Mouse (Mus musculus) brain, embryonic 14.5 days (tissue): ENCODE results near the gene Ppp2r1b.

ENCODE experiments used
- CTCF ChIP-seq: fragments of 200-500 bp; IDR thresholded peaks from 2 replicates; pipeline ENCODE4 v1.5.1; 2012; ENCODE audit warnings: inconsistent platforms, mild to moderate bottlenecking, moderate library complexity, borderline replicate concordance; ENCODE audit not compliant: insufficient read depth, insufficient read length; ENCODE audit errors: extremely low read depth
- POLR2A ChIP-seq: fragments of 200-500 bp; IDR thresholded peaks from 2 replicates; pipeline ENCODE4 v1.6.1; 2012; ENCODE audit warnings: mild to moderate bottlenecking, inconsistent platforms, borderline replicate concordance; ENCODE audit not compliant: poor library complexity, insufficient read depth, insufficient read length, severe bottlenecking; ENCODE audit errors: extremely low read depth

DNA sequence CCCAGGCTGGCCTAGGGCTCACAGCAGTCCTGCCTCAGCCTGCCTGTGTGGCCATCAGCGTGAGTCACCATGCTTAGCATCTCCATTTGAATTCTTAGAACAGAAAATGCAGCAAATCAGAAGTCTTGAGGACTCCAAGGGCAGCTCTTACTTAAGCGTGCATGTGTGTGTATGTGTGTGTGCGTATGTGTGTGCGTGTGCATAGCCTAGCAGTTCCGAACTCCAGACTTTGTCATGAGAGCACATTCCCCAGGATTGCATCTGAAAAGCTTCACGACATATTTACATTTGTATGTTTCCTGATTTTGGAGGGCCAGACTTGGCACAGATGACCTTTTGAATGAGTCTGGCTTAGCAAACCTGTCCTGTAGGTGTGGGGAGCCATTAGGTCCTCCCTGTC, 2.0 kb downstream of the Ppp2r1b start:
- TF ChIP-seq POLR2A, result no peak
- TF ChIP-seq CTCF, result no peak
